ENCODE assay signal across 30 mouse cellular contexts in genomic region chr5:100489340-100489739, GRCm38 (mm10).
"Had no signal": no experiment of that assay in that cellular context is flagged by ENCODE, and none has a peak within 500 bp of the region (broad histone marks: within the 10 kb centered on the region; RNA-seq: fewer than 3 reads in every experiment).

No protein-coding gene starts in this region.

- H3K4me1 ChIP-seq: limb, embryonic 12.5 days; limb, embryonic 13.5 days; limb, embryonic 15.5 days; midbrain, embryonic 10.5 days; midbrain, embryonic 12.5 days; midbrain, embryonic 13.5 days; midbrain, embryonic 15.5 days; neural tube, embryonic 12.5 days had no signal

- H3K4me3 ChIP-seq: limb, embryonic 10.5 days; limb, embryonic 12.5 days; limb, embryonic 13.5 days; limb, embryonic 15.5 days; liver, embryonic 12.5 days; liver, embryonic 13.5 days; liver, embryonic 15.5 days; lung, embryonic 15.5 days; megakaryocyte, embryonic 14.5 days; midbrain, embryonic 10.5 days; midbrain, embryonic 12.5 days; midbrain, embryonic 13.5 days; midbrain, embryonic 15.5 days; myocyte; neural tube, embryonic 12.5 days had no signal

- H3K36me3 ChIP-seq: neural tube, embryonic 12.5 days had no signal

- H3K9me3 ChIP-seq: limb, embryonic 10.5 days; limb, embryonic 12.5 days; limb, embryonic 13.5 days; limb, embryonic 15.5 days; liver, embryonic 12.5 days; liver, embryonic 13.5 days; liver, embryonic 15.5 days; lung, embryonic 15.5 days; megakaryocyte, embryonic 14.5 days; midbrain, embryonic 10.5 days; midbrain, embryonic 12.5 days; midbrain, embryonic 13.5 days; midbrain, embryonic 15.5 days; neural tube, embryonic 12.5 days had no signal

- H3K27me3 ChIP-seq: limb, embryonic 12.5 days; limb, embryonic 13.5 days; limb, embryonic 15.5 days; liver, embryonic 12.5 days; liver, embryonic 13.5 days; liver, embryonic 15.5 days; lung, embryonic 15.5 days; megakaryocyte, embryonic 14.5 days; midbrain, embryonic 12.5 days; midbrain, embryonic 13.5 days; midbrain, embryonic 15.5 days; neural tube, embryonic 12.5 days had no signal

- H3K27ac ChIP-seq: limb, embryonic 10.5 days; limb, embryonic 12.5 days; limb, embryonic 13.5 days; limb, embryonic 15.5 days; liver, embryonic 12.5 days; liver, embryonic 13.5 days; liver, embryonic 14.5 days; liver, embryonic 15.5 days; lung, embryonic 15.5 days; macrophage; midbrain, embryonic 10.5 days; midbrain, embryonic 12.5 days; midbrain, embryonic 13.5 days; midbrain, embryonic 15.5 days; neural tube, embryonic 12.5 days had no signal

- H3K9ac ChIP-seq: limb, embryonic 12.5 days; limb, embryonic 13.5 days; limb, embryonic 15.5 days; liver, embryonic 12.5 days; liver, embryonic 13.5 days; liver, embryonic 14.5 days; liver, embryonic 15.5 days; liver, postnatal 0 days; lung, embryonic 14.5 days; lung, embryonic 15.5 days; midbrain, embryonic 12.5 days; midbrain, embryonic 13.5 days; midbrain, embryonic 15.5 days; neural tube, embryonic 12.5 days had no signal

- DNase-seq: left cerebral cortex, postnatal 4 days; liver; liver, embryonic 13.5 days; liver, postnatal 0 days; lung, adult 18-20 months; lung, adult 2 months; lung, embryonic 14.5 days; lung, postnatal 10 days; lung, postnatal 14 days; lung, postnatal 36 days; lung, postnatal 4 days; midbrain, embryonic 14.5 days had no signal

- ATAC-seq: liver, embryonic 12.5 days; liver, postnatal 0 days; lung, postnatal 0 days; midbrain, embryonic 13.5 days; midbrain, embryonic 15.5 days; midbrain, embryonic 16.5 days had no signal
